Mouse (Mus musculus) ES-E14 (cell line): ENCODE results near the gene Grin2a.

Experiments
- HCFC1 ChIP-seq: IDR thresholded peaks from 2 replicates; pipeline ENCODE4 v1.6.1; 2012; ENCODE audit warnings: low read length, inconsistent platforms, borderline replicate concordance; ENCODE audit not compliant: insufficient read depth
- MAFK ChIP-seq: IDR thresholded peaks from 2 replicates; pipeline ENCODE4 v1.6.1; 2014; ENCODE audit warnings: mild to moderate bottlenecking, low read depth, low read length, inconsistent platforms; ENCODE audit not compliant: insufficient read depth
- ZC3H11A ChIP-seq: IDR thresholded peaks from 2 replicates; pipeline ENCODE4 v1.6.1; 2012; ENCODE audit warnings: low read depth, mild to moderate bottlenecking, inconsistent platforms, low read length, borderline replicate concordance
- ZNF384 ChIP-seq: IDR thresholded peaks from 2 replicates; pipeline ENCODE4 v1.6.1; 2012; ENCODE audit warnings: low read depth, low read length, inconsistent platforms

DNA sequence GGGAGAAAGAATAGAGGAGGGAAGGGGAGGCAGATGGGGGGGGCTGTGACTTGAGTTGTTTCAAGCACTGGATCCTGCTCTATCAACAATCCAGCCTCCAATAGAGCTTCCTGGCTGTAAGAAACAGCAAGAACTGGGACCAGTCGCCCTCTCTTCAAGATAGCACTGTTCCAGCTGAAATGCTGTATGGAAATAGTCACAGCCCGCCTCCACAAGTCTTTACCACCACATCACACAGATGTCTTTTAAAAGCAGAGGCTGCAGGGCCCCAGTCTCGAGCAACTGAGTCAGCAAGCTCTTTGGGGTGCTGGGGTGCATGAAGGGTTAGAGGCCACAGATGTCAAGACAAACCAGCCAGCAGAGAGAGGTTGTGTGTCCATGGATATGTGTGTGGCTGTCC is 153.9 kb downstream of the Grin2a start:
- TF ChIP-seq MAFK: no peak
- no peak for TF ChIP-seq ZC3H11A
- no peak for TF ChIP-seq HCFC1
- no peak for TF ChIP-seq ZNF384
